Mouse (Mus musculus) left cerebral cortex, postnatal 10 days (tissue): ENCODE results near the gene Pitpnm2. TPM values are rescaled to one million over a fixed set of nuclear protein-coding genes. Genes with fewer than 3 reads are reported as not detected.

Experiments used
- DNase-seq, 2 experiments: peaks; one replicate each; pipeline ENCODE4 v3.0.0; 2021 to 2022; ENCODE audit warnings: low spot score in 2 of 2, mixed read lengths in 1 of 2; ENCODE audit errors: extremely low spot score in 1 of 2
- intact Hi-C: fragments of 180-260 bp; cut with DNase I; formaldehyde crosslinking; loops from one replicate; pipeline ENCODE4 v1.15.1; 2025
- total RNA-seq, 2 experiments: library from RNA; stranded (reverse); gene quantifications; 2 replicates each; pipeline ENCODE4 v1.2.3; 2021

Pitpnm2 gene
- total RNA-seq, 2 experiments from 2014 or later, result 149 to 170 TPM

DNA sequence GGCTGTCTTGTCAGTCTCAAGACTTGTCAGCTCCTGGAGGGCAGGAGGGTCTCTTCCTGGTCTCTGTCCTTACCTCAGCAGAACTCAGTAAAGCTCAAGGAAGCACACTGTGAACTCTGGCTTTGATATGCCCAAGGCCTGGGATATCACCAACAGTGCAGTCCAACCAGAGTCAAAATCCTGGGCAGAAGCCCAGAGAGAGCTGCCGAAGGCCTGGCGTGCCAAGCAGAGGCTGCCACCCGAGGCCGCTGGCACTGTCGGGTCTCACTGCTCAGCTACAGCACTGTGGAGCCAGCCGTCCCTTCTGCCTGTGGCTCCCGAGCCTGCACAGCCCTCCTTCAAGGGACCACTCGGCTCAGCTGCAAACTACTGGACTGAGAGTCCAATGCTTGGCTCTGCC, 38.3 kb downstream of the Pitpnm2 start:
- intact Hi-C loops, result no loop called here
- peak in 1 of 2 experiments; percentile 51 for DNase-seq

GRCm38 (mm10) chr5:124210281-124211016, 39.1 kb downstream of the Pitpnm2 start:
- intact Hi-C loops, result no loop called here
- no peak for DNase-seq

GRCm38 (mm10) chr5:124209850-124210249, 39.7 kb downstream of the Pitpnm2 start:
- intact Hi-C loops, result no loop called here
- no peak for DNase-seq

DNA sequence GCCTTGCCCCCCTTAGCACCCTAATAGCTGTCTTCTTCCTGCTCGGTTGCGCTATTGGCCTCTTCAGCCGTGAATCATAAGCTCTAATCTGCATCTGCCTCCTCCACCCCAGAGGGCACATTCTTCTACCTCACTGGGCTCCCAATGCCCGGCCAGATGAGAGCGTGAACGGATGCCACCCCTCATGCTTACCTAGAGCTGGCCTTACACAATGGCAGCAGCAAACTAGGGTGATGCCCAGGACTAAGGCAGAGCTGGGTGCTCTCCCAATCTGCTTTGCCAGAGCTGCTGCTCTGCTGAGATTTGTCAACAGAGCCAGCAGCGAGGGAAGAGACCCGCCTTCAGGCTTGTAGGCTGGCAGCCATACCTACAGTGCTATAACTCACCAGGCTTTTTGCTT, 41.5 kb downstream of the Pitpnm2 start:
- intact Hi-C loops, result no loop called here
- no peak for DNase-seq

GRCm38 (mm10) chr5:124206481-124207038, 43.0 kb downstream of the Pitpnm2 start:
- DNase-seq, result no peak
- intact Hi-C loops, result no loop called here

DNA sequence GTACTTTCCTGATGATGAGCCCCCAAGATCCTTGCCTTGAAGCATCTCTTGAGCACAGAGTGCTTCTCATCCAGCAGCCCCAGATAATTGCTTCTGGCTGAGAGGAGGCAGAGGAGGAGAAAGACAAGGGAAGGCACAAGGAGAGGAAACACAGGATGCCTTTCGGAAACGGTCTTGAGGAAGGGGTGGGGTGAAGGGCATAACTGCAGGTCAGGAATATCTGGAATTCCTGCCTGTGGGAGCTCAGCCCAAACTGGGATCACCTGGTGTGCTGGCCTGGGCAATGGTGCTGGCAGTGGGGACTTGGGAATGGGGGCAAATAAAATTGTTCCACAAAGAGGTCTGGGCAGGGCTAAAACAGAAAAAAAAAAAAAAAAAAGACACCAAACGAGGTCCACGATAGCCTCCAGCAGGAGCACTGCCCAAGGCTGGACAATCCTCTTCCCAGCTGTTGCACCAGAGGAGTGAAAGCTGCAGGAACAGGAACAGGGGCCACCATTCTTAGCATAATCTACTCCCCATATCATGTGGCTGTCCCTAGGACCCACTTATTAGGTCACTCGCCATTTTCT, 43.7 kb downstream of the Pitpnm2 start:
- no peak for DNase-seq
- intact Hi-C loops, result no loop called here

GRCm38 (mm10) chr5:124205211-124205610, 44.3 kb downstream of the Pitpnm2 start:
- no peak for DNase-seq
- intact Hi-C loops, result no loop called here

GRCm38 (mm10) chr5:124204127-124204794, 45.3 kb downstream of the Pitpnm2 start:
- DNase-seq, result no peak
- intact Hi-C loops, result no loop called here

DNA sequence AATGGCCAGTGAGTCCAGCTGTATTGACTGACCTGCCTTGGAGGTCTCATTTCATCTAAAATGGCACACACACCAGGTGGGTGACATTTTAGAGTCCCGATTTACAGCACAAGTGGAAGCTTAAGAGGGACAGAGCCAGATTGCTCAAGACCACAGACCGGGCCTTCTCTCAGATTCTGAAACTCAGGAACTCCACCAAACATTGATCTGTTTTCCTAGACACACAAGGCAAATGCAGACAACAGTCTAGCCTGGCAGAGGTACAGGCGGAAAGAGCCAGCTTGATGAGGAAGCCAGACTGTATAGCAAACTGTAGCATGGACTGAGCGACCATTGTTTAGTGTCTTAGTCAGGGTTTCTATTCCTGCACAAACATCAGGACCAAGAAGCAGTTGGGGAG, 46.3 kb downstream of the Pitpnm2 start:
- intact Hi-C loops, result no loop called here
- no peak for DNase-seq

- DNase-seq, result no peak
- intact Hi-C loops, result no loop called here
Observed at GRCm38 (mm10) chr5:124202071-124202470, 47.5 kb downstream of the Pitpnm2 start.

GRCm38 (mm10) chr5:124201564-124201963, 48.0 kb downstream of the Pitpnm2 start:
- intact Hi-C loops, result no loop called here
- DNase-seq, result no peak

GRCm38 (mm10) chr5:124200844-124201243, 48.7 kb downstream of the Pitpnm2 start:
- intact Hi-C loops, result no loop called here
- no peak for DNase-seq

DNA sequence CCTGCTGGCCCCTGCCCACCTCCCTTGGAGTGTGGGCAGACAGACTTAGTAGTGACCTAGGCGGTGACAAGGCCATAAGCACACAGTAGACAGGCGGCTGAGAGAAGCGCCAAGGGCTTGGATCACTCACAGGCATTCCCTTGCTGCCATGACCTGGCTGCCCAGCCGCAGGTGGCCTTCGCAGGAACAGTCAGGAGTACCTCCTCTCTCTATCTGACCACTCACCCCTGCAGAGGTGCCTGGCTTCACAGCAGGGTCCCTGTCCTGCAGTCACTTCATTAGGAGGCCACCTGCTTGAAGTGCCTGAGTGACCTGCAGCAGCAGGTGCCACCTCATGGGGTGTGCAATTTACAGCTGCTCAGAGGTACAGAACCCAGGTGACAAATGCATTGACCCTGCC, 50.4 kb downstream of the Pitpnm2 start:
- intact Hi-C loops, result no loop called here
- no peak for DNase-seq

DNA sequence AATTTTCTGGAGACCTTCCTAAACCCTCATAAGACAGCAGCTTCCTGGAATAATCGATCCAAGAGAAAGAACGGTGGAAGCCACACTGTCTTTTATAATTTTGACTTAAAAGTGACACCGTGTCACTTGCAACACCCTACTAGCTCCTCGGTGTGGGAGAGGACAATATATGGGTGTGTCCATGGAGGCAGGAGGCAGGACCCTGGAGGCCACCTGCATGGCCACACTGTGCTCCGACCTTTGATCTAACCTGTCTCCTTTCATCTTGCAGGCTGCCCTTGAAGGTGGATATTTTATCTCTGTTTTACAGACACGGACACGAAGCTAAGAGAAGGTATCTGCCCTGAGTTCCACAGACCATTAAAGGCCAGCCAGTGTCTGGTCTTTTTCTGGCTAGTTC, 51.1 kb downstream of the Pitpnm2 start:
- intact Hi-C loops, result no loop called here
- DNase-seq, result no peak

- intact Hi-C loops, result no loop called here
- no peak for DNase-seq
Observed at GRCm38 (mm10) chr5:124196082-124196481, 53.5 kb downstream of the Pitpnm2 start.

GRCm38 (mm10) chr5:124194386-124195084, 55.0 kb downstream of the Pitpnm2 start:
- no peak for DNase-seq
- intact Hi-C loops, result no loop called here

DNA sequence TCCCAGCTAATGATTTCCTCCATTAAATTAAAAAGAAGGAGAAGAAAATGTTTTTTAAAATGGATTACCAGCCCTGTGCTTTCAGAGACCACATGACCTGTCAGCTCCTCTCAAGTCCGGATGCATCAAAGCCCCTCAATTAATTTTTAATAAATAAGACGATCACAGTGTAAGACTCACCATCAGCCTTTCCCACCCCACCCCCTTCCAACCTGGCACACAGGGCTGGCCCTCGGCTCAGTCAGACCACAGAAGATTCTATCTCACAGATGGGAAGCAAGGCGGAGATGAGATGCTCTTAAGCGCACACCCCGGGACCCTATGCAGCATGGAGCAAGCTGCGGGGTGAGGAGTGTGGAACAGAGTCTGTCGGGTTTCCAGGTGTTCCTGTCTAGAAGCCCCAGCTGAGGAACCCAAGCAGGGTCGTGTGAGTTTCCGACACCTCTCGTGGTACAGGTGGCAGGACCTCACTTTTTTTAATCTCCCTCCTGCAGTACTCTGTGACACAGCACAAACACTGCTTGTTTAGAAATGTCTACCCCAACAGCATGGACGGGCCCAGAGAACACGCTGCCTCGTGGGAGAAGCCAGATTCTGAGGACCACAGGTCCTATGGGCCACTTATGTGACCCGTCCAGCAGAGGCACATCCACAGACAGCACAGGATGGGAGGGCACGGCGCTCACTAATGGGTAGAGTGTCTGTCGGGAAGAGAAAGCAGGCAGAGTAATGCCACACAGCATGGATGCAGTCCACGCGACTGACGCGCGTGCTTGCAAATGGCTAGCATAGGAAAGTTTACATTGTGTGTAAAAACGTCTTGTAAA, 56.1 kb downstream of the Pitpnm2 start:
- intact Hi-C loops, result no loop called here
- DNase-seq, result no peak

- DNase-seq, result no peak
Observed at GRCm38 (mm10) chr5:124192726-124193285, 56.8 kb downstream of the Pitpnm2 start.

More at GRCm38 (mm10) chr5:124192726-124193285, 56.8 kb downstream of the Pitpnm2 start:
- intact Hi-C loops, result no loop called here
